Mouse (Mus musculus) embryonic facial prominence, embryonic 10.5 days (tissue): ENCODE data around the gene Cacnb3. TPM values are rescaled to one million over a fixed set of nuclear protein-coding genes. Genes with fewer than 3 reads are reported as not detected.

ENCODE experiments used
- DNase-seq: peaks from one replicate; pipeline ENCODE4 v3.0.0-alpha.2; 2017; ENCODE audit warnings: low spot score
- H3K27ac ChIP-seq: fragments of 300-500 bp; sonication (generic); replicated peaks from 2 replicates; pipeline ENCODE4 v1.5.1; 2016; ENCODE audit warnings: mild to moderate bottlenecking
- H3K27me3 ChIP-seq: fragments of 300-500 bp; sonication (generic); replicated peaks from 2 replicates; pipeline ENCODE4 v1.6.1; 2016; ENCODE audit warnings: low read depth, mild to moderate bottlenecking; ENCODE audit not compliant: poor library complexity, severe bottlenecking
- H3K36me3 ChIP-seq: fragments of 300-500 bp; sonication (generic); replicated peaks from 2 replicates; pipeline ENCODE4 v1.6.1; 2016; ENCODE audit warnings: mild to moderate bottlenecking, moderate library complexity
- H3K4me1 ChIP-seq: fragments of 300-500 bp; sonication (generic); 2 replicates; pipeline ENCODE4 v1.6.1; 2016
- H3K4me3 ChIP-seq: fragments of 300-500 bp; sonication (generic); 2 replicates; pipeline ENCODE4 v1.5.1; 2016; ENCODE audit warnings: mild to moderate bottlenecking, moderate library complexity
- H3K9me3 ChIP-seq: fragments of 300-500 bp; sonication (generic); 2 replicates; pipeline ENCODE4 v1.6.1; 2016; ENCODE audit warnings: mild to moderate bottlenecking
- WGBS: fragments of 180-500 bp; shearing (Covaris S2); methylation state at CpG from one replicate; pipeline ENCODE4 v1.1.7; 2016; 5-methylcytosine and 5-hydroxymethylcytosine counted together
- polyA plus RNA-seq: library from polyadenylated mRNA; unstranded; fragments of >200 nt; fragmentation: Nextera tagmentation; extraction: Ambion mirVana; gene quantifications from 2 replicates; pipeline ENCODE4 v1.2.1, GENCODE M21; 2016

The Cacnb3 gene
- polyA plus RNA-seq, 1 experiment from 2014 or later: 37.0 TPM

- peak; percentile 92 for DNase-seq
- Histone ChIP-seq H3K4me1 (peaks cover 86% of the 10 kb centered on the region), H3K27ac (peak overlapping the region; percentile 81), H3K9me3 (no peaks in the 10 kb centered on the region), H3K4me3 (peak overlapping the region; percentile 89), H3K27me3 (peaks cover 95% of the 10 kb centered on the region), H3K36me3 (no peaks in the 10 kb centered on the region)
- WGBS: under 1% methylated on average over 18 of the region's 18 CpGs
Measured at GRCm38 (mm10) chr15:98631493-98631892, 853 bp downstream of the Cacnb3 start.

GRCm38 (mm10) chr15:98632107-98632744 lies 1.6 kb downstream of the Cacnb3 start:
- WGBS: under 1% methylated on average over 25 of the region's 25 CpGs
- H3K27me3 ChIP-seq: peaks cover 95% of the 10 kb centered on the region
- H3K4me1 ChIP-seq: peaks cover 91% of the 10 kb centered on the region
- H3K9me3 ChIP-seq: no peaks in the 10 kb centered on the region
- peak overlapping the region; percentile 89 for H3K4me3 ChIP-seq
- peak; percentile 85 for DNase-seq
- H3K27ac ChIP-seq: peak overlapping the region; percentile 81
- H3K36me3 ChIP-seq: no peaks in the 10 kb centered on the region

GRCm38 (mm10) chr15:98632921-98633320 lies 2.3 kb downstream of the Cacnb3 start:
- Histone ChIP-seq H3K27ac (peak overlapping the region; percentile 96), H3K4me1 (peaks cover 91% of the 10 kb centered on the region), H3K4me3 (peak overlapping the region; percentile 89), H3K36me3 (peaks cover 5% of the 10 kb centered on the region; the same call in 1 of the 2 replicates), H3K27me3 (peaks cover 97% of the 10 kb centered on the region), H3K9me3 (no peaks in the 10 kb centered on the region)
- DNase-seq: peak; percentile 50
- WGBS: 1% methylated on average over 4 of the region's 4 CpGs

- WGBS: 1% methylated on average over 25 of the region's 25 CpGs
Measured at GRCm38 (mm10) chr15:98633822-98634470, 3.3 kb downstream of the Cacnb3 start.

GRCm38 (mm10) chr15:98634541-98635081 lies 4.0 kb downstream of the Cacnb3 start:
- DNase-seq: peak; percentile 91
- Histone ChIP-seq H3K36me3 (peaks cover 9% of the 10 kb centered on the region), H3K27me3 (peaks cover 80% of the 10 kb centered on the region), H3K9me3 (no peaks in the 10 kb centered on the region), H3K4me1 (peaks cover 79% of the 10 kb centered on the region), H3K4me3 (peak overlapping the region; percentile 89), H3K27ac (peak overlapping the region; percentile 96)
- under 1% methylated on average over 65 of the region's 65 CpGs for WGBS

More at GRCm38 (mm10) chr15:98633822-98634470, 3.3 kb downstream of the Cacnb3 start:
- Histone ChIP-seq H3K4me3 (peak overlapping the region; percentile 89), H3K4me1 (peaks cover 81% of the 10 kb centered on the region), H3K27ac (peak overlapping the region; percentile 96), H3K36me3 (peaks cover 5% of the 10 kb centered on the region; the same call in 1 of the 2 replicates), H3K9me3 (no peaks in the 10 kb centered on the region), H3K27me3 (peaks cover 86% of the 10 kb centered on the region)
- DNase-seq: no peak

- Histone ChIP-seq H3K4me1 (peaks cover 80% of the 10 kb centered on the region), H3K27me3 (peaks cover 72% of the 10 kb centered on the region)
Measured at GRCm38 (mm10) chr15:98635291-98635841, 4.7 kb downstream of the Cacnb3 start.

GRCm38 (mm10) chr15:98636517-98636916 lies 5.9 kb downstream of the Cacnb3 start:
- no peak for DNase-seq
- peaks cover 69% of the 10 kb centered on the region for H3K4me1 ChIP-seq
- 35% methylated on average over 5 of the region's 5 CpGs for WGBS
- H3K4me3 ChIP-seq: peak overlapping the region; percentile 89; the same call in 1 of the 2 replicates
- H3K27ac ChIP-seq: no peak overlapping the region
- peaks cover 61% of the 10 kb centered on the region for H3K27me3 ChIP-seq
- peaks cover 28% of the 10 kb centered on the region for H3K36me3 ChIP-seq
- H3K9me3 ChIP-seq: no peaks in the 10 kb centered on the region

More at GRCm38 (mm10) chr15:98635291-98635841, 4.7 kb downstream of the Cacnb3 start:
- peak; percentile 57 for DNase-seq
- peaks cover 17% of the 10 kb centered on the region for H3K36me3 ChIP-seq
- H3K27ac ChIP-seq: peak overlapping the region; percentile 96
- WGBS: under 1% methylated on average over 21 of the region's 21 CpGs
- H3K9me3 ChIP-seq: no peaks in the 10 kb centered on the region
- peak overlapping the region; percentile 89 for H3K4me3 ChIP-seq

- no peak for DNase-seq
- peaks cover 62% of the 10 kb centered on the region for H3K4me1 ChIP-seq
Measured at GRCm38 (mm10) chr15:98637155-98637554, 6.5 kb downstream of the Cacnb3 start.

GRCm38 (mm10) chr15:98640157-98640556 lies 9.5 kb downstream of the Cacnb3 start:
- Histone ChIP-seq H3K4me3 (no peak overlapping the region), H3K27ac (no peak overlapping the region), H3K4me1 (peaks cover 33% of the 10 kb centered on the region), H3K27me3 (peaks cover 28% of the 10 kb centered on the region), H3K36me3 (peaks cover 65% of the 10 kb centered on the region), H3K9me3 (no peaks in the 10 kb centered on the region)
- 32% methylated on average over 8 of the region's 8 CpGs for WGBS
- DNase-seq: peak; percentile 33

More at GRCm38 (mm10) chr15:98637155-98637554, 6.5 kb downstream of the Cacnb3 start:
- Histone ChIP-seq H3K9me3 (no peaks in the 10 kb centered on the region), H3K36me3 (peaks cover 35% of the 10 kb centered on the region), H3K4me3 (0 out of 2 replicates have a peak overlapping the region, but pooled peaks have one; percentile 89), H3K27ac (no peak overlapping the region), H3K27me3 (peaks cover 54% of the 10 kb centered on the region)
- 38% methylated on average over 3 of the region's 3 CpGs for WGBS

GRCm38 (mm10) chr15:98644406-98644805 lies 13.8 kb downstream of the Cacnb3 start:
- Histone ChIP-seq H3K27me3 (no peaks in the 10 kb centered on the region), H3K27ac (no peak overlapping the region), H3K9me3 (no peaks in the 10 kb centered on the region), H3K4me3 (no peak overlapping the region), H3K36me3 (peaks cover 100% of the 10 kb centered on the region), H3K4me1 (peaks cover 10% of the 10 kb centered on the region; the same call in 1 of the 2 replicates)
- no peak for DNase-seq
- 91% methylated on average over 12 of the region's 12 CpGs for WGBS

GRCm38 (mm10) chr15:98645057-98646026 lies 14.7 kb downstream of the Cacnb3 start:
- DNase-seq: no peak
- Histone ChIP-seq H3K27ac (no peak overlapping the region), H3K4me3 (0 out of 2 replicates have a peak overlapping the region, but pooled peaks have one; percentile 2), H3K9me3 (no peaks in the 10 kb centered on the region), H3K36me3 (peaks cover 100% of the 10 kb centered on the region), H3K4me1 (peaks cover under 1% of the 10 kb centered on the region; the same call in 1 of the 2 replicates), H3K27me3 (no peaks in the 10 kb centered on the region)
- WGBS: 92% methylated on average over 24 of the region's 24 CpGs
